Mouse (Mus musculus) stomach, embryonic 14.5 days (tissue): ENCODE data around the gene Mvb12b. TPM values are rescaled to one million over a fixed set of nuclear protein-coding genes. Genes with fewer than 3 reads are reported as not detected.

Source experiments
- ATAC-seq: fragments of 200-750 bp; cut with Nextera tagmentation; 2 replicates; pipeline ENCODE4 v1.8.0; 2017; ENCODE audit warnings: low read depth, moderate TSS enrichment; ENCODE audit not compliant: insufficient number of reproducible peaks, insufficient read depth, low FRiP score
- H3K27ac ChIP-seq: fragments of 300-500 bp; sonication (generic); 2 replicates; pipeline ENCODE4 v1.5.1; 2014; ENCODE audit warnings: mild to moderate bottlenecking, low read length, moderate library complexity, mixed read lengths
- H3K27me3 ChIP-seq: fragments of 300-500 bp; sonication (generic); 2 replicates; pipeline ENCODE4 v1.6.1; 2014; ENCODE audit warnings: low read length, control low read depth, mixed read lengths; ENCODE audit not compliant: control insufficient read depth, insufficient read depth
- H3K36me3 ChIP-seq: fragments of 300-500 bp; sonication (generic); 2 replicates; pipeline ENCODE4 v1.6.1; 2014; ENCODE audit warnings: mild to moderate bottlenecking, control low read depth, low read length, moderate library complexity, mixed read lengths; ENCODE audit not compliant: control insufficient read depth, insufficient read depth
- H3K4me1 ChIP-seq: fragments of 300-500 bp; sonication (generic); 2 replicates; pipeline ENCODE4 v1.6.1; 2014; ENCODE audit warnings: low read length, control low read depth, mixed read lengths; ENCODE audit not compliant: control insufficient read depth, insufficient read depth
- H3K4me2 ChIP-seq: fragments of 300-500 bp; sonication (generic); replicated peaks from 2 replicates; pipeline ENCODE4 v1.6.1; 2014; ENCODE audit warnings: low read depth, low read length, control low read depth
- H3K4me3 ChIP-seq: fragments of 300-500 bp; sonication (generic); 2 replicates; pipeline ENCODE4 v1.5.1; 2014; ENCODE audit warnings: low read depth, low read length, control low read depth
- H3K9ac ChIP-seq: fragments of 300-500 bp; sonication (generic); replicated peaks from 2 replicates; pipeline ENCODE4 v1.6.1; 2014; ENCODE audit warnings: low read depth, mild to moderate bottlenecking, control low read depth, low read length, moderate library complexity, mixed read lengths
- H3K9me3 ChIP-seq: fragments of 300-500 bp; sonication (generic); 2 replicates; pipeline ENCODE4 v1.6.1; 2016; ENCODE audit warnings: low read depth, low read length, control low read depth; ENCODE audit not compliant: control insufficient read depth
- WGBS: fragments of 180-500 bp; shearing (Covaris S2); extraction: QIAGEN DNeasy Blood & Tissue Kit; methylation state at CpG from one replicate; pipeline ENCODE4 v1.1.7; 2014; 5-methylcytosine and 5-hydroxymethylcytosine counted together
- polyA plus RNA-seq: library from polyadenylated mRNA; unstranded; fragments of >200 nt; fragmentation: Nextera tagmentation; extraction: Ambion mirVana; gene quantifications from 2 replicates; pipeline ENCODE4 v1.2.1, GENCODE M21; 2014

Mvb12b gene
- polyA plus RNA-seq, 1 experiment from 2014 or later, result 20.7 TPM

GRCm38 (mm10) chr2:33871181-33871520 lies 16.6 kb downstream of the Mvb12b start:
- Histone ChIP-seq H3K27me3 (no peaks in the 10 kb centered on the region), H3K4me3 (no peak overlapping the region), H3K27ac (peak overlapping the region; percentile 77; the same call in 1 of the 2 replicates), H3K9me3 (no peaks in the 10 kb centered on the region), H3K9ac (no peak overlapping the region), H3K4me2 (no peak overlapping the region), H3K4me1 (peaks cover 28% of the 10 kb centered on the region; the same call in 1 of the 2 replicates), H3K36me3 (peaks cover 13% of the 10 kb centered on the region; the same call in 1 of the 2 replicates)
- WGBS, result 86% methylated on average over 4 of the region's 4 CpGs
- ATAC-seq, result no peak

GRCm38 (mm10) chr2:33870369-33871180 lies 17.2 kb downstream of the Mvb12b start:
- Histone ChIP-seq H3K27me3 (no peaks in the 10 kb centered on the region), H3K4me3 (no peak overlapping the region), H3K36me3 (peaks cover 13% of the 10 kb centered on the region; the same call in 1 of the 2 replicates), H3K27ac (peak overlapping the region; percentile 77; the same call in 1 of the 2 replicates), H3K4me2 (no peak overlapping the region), H3K9me3 (no peaks in the 10 kb centered on the region), H3K4me1 (peaks cover 23% of the 10 kb centered on the region; the same call in 1 of the 2 replicates), H3K9ac (no peak overlapping the region)
- WGBS, result 50% methylated on average over 17 of the region's 17 CpGs
- 0 out of 2 replicates have a peak, but pooled peaks have one; percentile 19 for ATAC-seq

- Histone ChIP-seq H3K9ac (no peak overlapping the region), H3K4me1 (peaks cover 19% of the 10 kb centered on the region; the same call in 1 of the 2 replicates), H3K36me3 (peaks cover 13% of the 10 kb centered on the region; the same call in 1 of the 2 replicates), H3K4me2 (no peak overlapping the region), H3K27ac (peak overlapping the region; percentile 64; the same call in 1 of the 2 replicates), H3K4me3 (no peak overlapping the region), H3K9me3 (no peaks in the 10 kb centered on the region), H3K27me3 (no peaks in the 10 kb centered on the region)
- 71% methylated on average over 10 of the region's 10 CpGs for WGBS
- ATAC-seq, result no peak
Measured at GRCm38 (mm10) chr2:33869689-33870343, 17.9 kb downstream of the Mvb12b start.

GRCm38 (mm10) chr2:33868996-33869688 lies 18.6 kb downstream of the Mvb12b start:
- no peak overlapping the region; the same call in 1 of the 2 replicates for H3K27ac ChIP-seq
- no peaks in the 10 kb centered on the region for H3K27me3 ChIP-seq
- no peak for ATAC-seq
- H3K4me1 ChIP-seq, result peaks cover 14% of the 10 kb centered on the region; the same call in 1 of the 2 replicates
- no peak overlapping the region for H3K4me3 ChIP-seq
- H3K4me2 ChIP-seq, result no peak overlapping the region
- WGBS, result 64% methylated on average over 5 of the region's 5 CpGs
- H3K36me3 ChIP-seq, result peaks cover 12% of the 10 kb centered on the region; the same call in 1 of the 2 replicates
- no peaks in the 10 kb centered on the region for H3K9me3 ChIP-seq
- no peak overlapping the region for H3K9ac ChIP-seq

GRCm38 (mm10) chr2:33868322-33868721 lies 19.4 kb downstream of the Mvb12b start:
- H3K4me3 ChIP-seq, result no peak overlapping the region
- peaks cover 7% of the 10 kb centered on the region; the same call in 1 of the 2 replicates for H3K36me3 ChIP-seq
- H3K27me3 ChIP-seq, result no peaks in the 10 kb centered on the region
- H3K9ac ChIP-seq, result no peak overlapping the region
- H3K9me3 ChIP-seq, result no peaks in the 10 kb centered on the region
- WGBS, result 83% methylated on average over 4 of the region's 4 CpGs
- H3K4me2 ChIP-seq, result no peak overlapping the region
- H3K27ac ChIP-seq, result no peak overlapping the region
- H3K4me1 ChIP-seq, result peaks cover 11% of the 10 kb centered on the region; the same call in 1 of the 2 replicates
- ATAC-seq, result no peak

- Histone ChIP-seq H3K4me3 (no peak overlapping the region), H3K27ac (no peak overlapping the region), H3K9ac (no peak overlapping the region), H3K9me3 (no peaks in the 10 kb centered on the region), H3K4me1 (0 out of 2 replicates have a peak, but pooled peaks cover 3% of the 10 kb centered on the region), H3K4me2 (no peak overlapping the region), H3K27me3 (no peaks in the 10 kb centered on the region), H3K36me3 (no peaks in the 10 kb centered on the region)
- whole genome bisulfite sequencing, result 57% methylated on average over 2 of the region's 2 CpGs
- ATAC-seq, result no peak
Measured at GRCm38 (mm10) chr2:33856746-33857145, 31.0 kb downstream of the Mvb12b start.

- H3K9ac ChIP-seq, result no peak overlapping the region
Measured at GRCm38 (mm10) chr2:33853011-33853976, 34.5 kb downstream of the Mvb12b start.

More at GRCm38 (mm10) chr2:33853011-33853976, 34.5 kb downstream of the Mvb12b start:
- H3K4me3 ChIP-seq, result no peak overlapping the region
- H3K4me2 ChIP-seq, result no peak overlapping the region
- no peaks in the 10 kb centered on the region for H3K9me3 ChIP-seq
- no peaks in the 10 kb centered on the region for H3K27me3 ChIP-seq
- H3K4me1 ChIP-seq, result 0 out of 2 replicates have a peak, but pooled peaks cover 3% of the 10 kb centered on the region
- peak; percentile 46; the same call in 1 of the 2 replicates for ATAC-seq
- no peak overlapping the region for H3K27ac ChIP-seq
- no peaks in the 10 kb centered on the region for H3K36me3 ChIP-seq
- WGBS, result 66% methylated on average over 11 of the region's 11 CpGs
